Mouse (Mus musculus) C2C12 (cell line): Measurements from ENCODE around the gene Radil.

ENCODE experiments used
- CTCF ChIP-seq: IDR thresholded peaks from one replicate; pipeline ENCODE4 v1.5.1; 2011; ENCODE audit not compliant: control insufficient read depth, insufficient read depth, insufficient read length
- MYOD1 ChIP-seq: IDR thresholded peaks from one replicate; pipeline ENCODE4 v1.6.1; 2011; ENCODE audit warnings: low read depth; ENCODE audit not compliant: control insufficient read depth, insufficient read length

- TF ChIP-seq MYOD1 (no peak), CTCF (no peak)
Measured at GRCm38 (mm10) chr5:142458791-142459557, 91.9 kb downstream of the Radil start.
